Mouse (Mus musculus): Measurements from ENCODE around the gene Adgrg7. TPM values are rescaled to one million over a fixed set of nuclear protein-coding genes. Genes with fewer than 3 reads are reported as not detected.

Adgrg7 gene
- polyA plus RNA-seq, 1 experiment = not detected

DNA sequence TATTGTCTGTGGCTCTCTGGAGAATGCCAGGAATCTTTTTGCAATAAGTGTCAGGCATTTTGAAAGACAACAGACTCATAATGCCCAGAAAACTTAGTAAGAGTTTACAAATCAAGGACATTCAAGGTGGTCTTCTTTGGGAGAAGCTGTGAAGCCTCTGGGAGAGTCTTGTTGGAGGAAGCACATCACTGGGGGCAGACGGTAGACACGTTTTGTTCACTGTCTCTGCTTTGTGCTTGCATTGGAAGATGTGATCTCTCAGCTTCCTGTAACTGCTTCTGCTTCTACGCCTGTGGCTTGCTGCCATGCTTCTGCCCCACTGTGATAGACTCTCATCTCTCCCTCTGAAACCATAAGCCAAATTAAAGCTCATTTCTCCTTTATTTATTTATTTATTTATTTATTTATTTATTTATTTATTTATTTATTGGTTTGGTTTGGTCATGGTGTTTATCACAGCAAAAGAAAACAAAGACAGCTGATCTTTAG lies 3.9 kb upstream of the Adgrg7 start:
- Histone ChIP-seq H3K4me1 (ENCODE audit: control insufficient read depth, insufficient read depth, low read length) (no peaks in the 10 kb centered on the region), H3K27me3 (replicated peaks; ENCODE audit: control insufficient read depth, insufficient read depth, low read length) (no peaks in the 10 kb centered on the region)
- no peak for TF ChIP-seq POLR2A (IDR thresholded peaks at IDR 0.05; ENCODE audit: low read depth, low read length)
- TF ChIP-seq CTCF (conservative IDR thresholded peaks at IDR 0.05; ENCODE audit: insufficient read depth, insufficient read length, low read depth, low read length) = no peak

DNA sequence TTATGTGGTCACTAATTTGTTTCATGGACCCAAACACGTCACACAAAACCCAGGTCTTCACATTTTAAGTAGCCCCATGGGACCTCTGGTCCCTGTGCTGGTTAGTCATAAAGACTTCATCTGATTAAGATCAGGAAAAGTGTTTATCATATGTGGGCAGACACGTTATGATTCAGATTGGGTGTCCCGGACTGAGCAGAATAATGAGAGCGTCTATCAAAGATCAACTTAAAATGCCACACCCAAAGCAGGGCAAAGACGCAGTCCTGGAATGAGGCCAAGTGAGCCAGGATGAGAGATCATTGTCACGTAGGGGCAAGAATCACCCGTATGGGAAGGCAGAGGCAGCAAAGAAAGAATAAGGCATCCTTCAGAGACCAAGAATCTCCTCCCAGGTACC lies 3.2 kb upstream of the Adgrg7 start:
- DNase-seq = no peak
- H3K4me1 ChIP-seq (ENCODE audit: control insufficient read depth, insufficient read depth, low read length) = no peaks in the 10 kb centered on the region
- 59% methylated on average over 7 of the region's 7 CpGs for WGBS
- H3K36me3 ChIP-seq (ENCODE audit: control insufficient read depth, insufficient read depth, low read length) = no peaks in the 10 kb centered on the region
- no peak for TF ChIP-seq POLR2A (IDR thresholded peaks at IDR 0.05; ENCODE audit: low read depth, low read length)
- TF ChIP-seq CTCF (conservative IDR thresholded peaks at IDR 0.05; ENCODE audit: insufficient read depth, insufficient read length, low read depth, low read length) = no peak
- H3K27ac ChIP-seq (ENCODE audit: insufficient read depth, low read depth, low read length) = no peak overlapping the region
- H3K27me3 ChIP-seq (replicated peaks; ENCODE audit: control insufficient read depth, insufficient read depth, low read length) = no peaks in the 10 kb centered on the region
- no peak overlapping the region for H3K4me3 ChIP-seq (ENCODE audit: insufficient read depth, low read depth, low read length)

More for the DNA sequence above, 3.9 kb upstream of the Adgrg7 start:
- DNase-seq = no peak
- Histone ChIP-seq H3K4me3 (ENCODE audit: insufficient read depth, low read depth, low read length) (no peak overlapping the region), H3K36me3 (ENCODE audit: control insufficient read depth, insufficient read depth, low read length) (no peaks in the 10 kb centered on the region), H3K27ac (ENCODE audit: insufficient read depth, low read depth, low read length) (no peak overlapping the region)
- 87% methylated on average over 3 of the region's 3 CpGs for WGBS

DNA sequence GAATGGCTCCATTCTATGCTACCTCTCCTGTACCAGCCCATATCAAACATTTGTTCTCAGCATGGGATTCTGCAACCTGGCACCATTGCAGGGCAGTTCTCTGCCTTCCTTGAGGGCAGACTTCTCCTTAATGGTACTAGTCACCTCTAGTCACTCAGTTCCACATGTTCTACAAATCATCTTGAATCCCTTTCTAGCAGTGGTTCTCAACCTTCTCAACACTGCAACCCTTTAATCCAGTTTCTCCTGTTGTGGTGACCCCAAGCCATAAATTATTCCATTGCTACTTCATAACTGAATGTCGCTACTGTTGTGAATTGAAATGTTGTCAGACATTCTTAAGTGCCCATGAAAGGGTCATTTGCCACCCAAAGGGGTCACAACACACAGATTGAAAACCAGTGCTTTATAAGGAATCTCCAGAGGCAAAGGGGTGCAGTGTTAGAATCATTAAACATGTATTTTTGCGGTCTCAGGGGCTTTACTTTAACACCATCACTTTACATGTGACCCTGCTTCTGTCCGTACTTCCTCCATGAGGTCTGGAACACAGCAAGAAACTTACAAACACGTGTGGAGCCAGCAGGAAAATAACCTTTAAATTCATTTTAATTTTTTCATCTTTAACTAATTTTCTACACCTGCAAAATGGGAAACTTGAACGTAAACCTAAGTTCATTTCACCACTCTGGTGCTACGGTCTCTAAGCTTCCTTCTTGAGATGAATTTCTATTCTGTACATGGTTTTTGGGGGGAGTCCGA lies 1.1 kb downstream of the Adgrg7 start:
- Histone ChIP-seq H3K4me3 (ENCODE audit: insufficient read depth, low read depth, low read length) (no peak overlapping the region), H3K36me3 (ENCODE audit: control insufficient read depth, insufficient read depth, low read length) (no peaks in the 10 kb centered on the region), H3K27me3 (replicated peaks; ENCODE audit: control insufficient read depth, insufficient read depth, low read length) (no peaks in the 10 kb centered on the region), H3K4me1 (ENCODE audit: control insufficient read depth, insufficient read depth, low read length) (no peaks in the 10 kb centered on the region), H3K27ac (ENCODE audit: insufficient read depth, low read depth, low read length) (no peak overlapping the region)
- no peak for DNase-seq
- no peak for TF ChIP-seq CTCF (conservative IDR thresholded peaks at IDR 0.05; ENCODE audit: insufficient read depth, insufficient read length, low read depth, low read length)
- no peak for TF ChIP-seq POLR2A (IDR thresholded peaks at IDR 0.05; ENCODE audit: low read depth, low read length)
- 83% methylated on average over 7 of the region's 7 CpGs for WGBS

DNA sequence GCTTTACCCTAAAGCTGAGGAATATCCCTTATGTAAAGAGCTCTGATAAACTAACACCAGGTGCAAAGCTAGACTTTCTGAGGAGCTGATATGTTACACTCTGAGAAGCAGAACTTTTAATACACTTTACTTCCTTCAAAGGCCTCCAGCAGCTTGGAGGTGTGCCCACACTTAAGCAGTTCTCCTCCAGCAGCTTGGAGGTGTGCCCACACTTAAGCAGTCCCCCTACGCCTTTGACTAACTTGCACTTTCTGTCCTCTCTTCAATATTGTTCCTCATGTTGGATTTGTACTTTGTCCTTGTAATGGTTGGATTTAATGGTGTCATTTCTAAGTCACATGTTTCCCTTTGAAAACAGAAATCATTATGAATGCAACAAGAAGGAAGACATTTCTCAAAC lies 1.9 kb downstream of the Adgrg7 start:
- Histone ChIP-seq H3K4me1 (ENCODE audit: control insufficient read depth, insufficient read depth, low read length) (no peaks in the 10 kb centered on the region), H3K27me3 (replicated peaks; ENCODE audit: control insufficient read depth, insufficient read depth, low read length) (no peaks in the 10 kb centered on the region), H3K4me3 (ENCODE audit: insufficient read depth, low read depth, low read length) (no peak overlapping the region), H3K27ac (ENCODE audit: insufficient read depth, low read depth, low read length) (no peak overlapping the region), H3K36me3 (ENCODE audit: control insufficient read depth, insufficient read depth, low read length) (no peaks in the 10 kb centered on the region)
- DNase-seq = peak; percentile 70
- 19% methylated on average over 1 of the region's 1 CpGs for WGBS
- TF ChIP-seq CTCF (conservative IDR thresholded peaks at IDR 0.05; ENCODE audit: insufficient read depth, insufficient read length, low read depth, low read length) = no peak
- no peak for TF ChIP-seq POLR2A (IDR thresholded peaks at IDR 0.05; ENCODE audit: low read depth, low read length)

DNA sequence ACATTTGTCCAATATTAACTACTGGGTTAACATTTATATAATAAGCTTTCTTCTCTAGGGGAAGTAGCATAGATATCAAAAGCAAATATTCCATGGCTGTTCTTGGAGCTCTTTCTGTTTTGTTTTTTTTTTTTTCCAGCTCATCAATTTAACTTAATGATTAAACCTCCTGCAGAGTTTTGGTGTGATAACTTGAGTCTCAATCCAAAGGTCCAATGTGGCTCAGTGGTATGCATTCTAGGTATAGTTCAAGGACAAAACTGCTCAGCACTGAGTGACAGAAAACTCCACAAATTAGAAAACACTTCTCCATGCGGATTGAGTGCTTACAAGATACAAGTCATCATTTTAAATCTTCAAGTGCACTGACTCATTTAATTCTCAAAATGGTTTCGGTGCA lies 9.7 kb downstream of the Adgrg7 start:
- H3K27me3 ChIP-seq (replicated peaks; ENCODE audit: control insufficient read depth, insufficient read depth, low read length) = no peaks in the 10 kb centered on the region
- H3K27ac ChIP-seq (ENCODE audit: insufficient read depth, low read depth, low read length) = no peak overlapping the region
- H3K36me3 ChIP-seq (ENCODE audit: control insufficient read depth, insufficient read depth, low read length) = no peaks in the 10 kb centered on the region
- 68% methylated on average over 2 of the region's 2 CpGs for WGBS
- DNase-seq = peak; percentile 19
- TF ChIP-seq POLR2A (IDR thresholded peaks at IDR 0.05; ENCODE audit: low read depth, low read length) (no peak), CTCF (conservative IDR thresholded peaks at IDR 0.05; ENCODE audit: insufficient read depth, insufficient read length, low read depth, low read length) (no peak)
- no peak overlapping the region for H3K4me3 ChIP-seq (ENCODE audit: insufficient read depth, low read depth, low read length)
- no peaks in the 10 kb centered on the region for H3K4me1 ChIP-seq (ENCODE audit: control insufficient read depth, insufficient read depth, low read length)

DNA sequence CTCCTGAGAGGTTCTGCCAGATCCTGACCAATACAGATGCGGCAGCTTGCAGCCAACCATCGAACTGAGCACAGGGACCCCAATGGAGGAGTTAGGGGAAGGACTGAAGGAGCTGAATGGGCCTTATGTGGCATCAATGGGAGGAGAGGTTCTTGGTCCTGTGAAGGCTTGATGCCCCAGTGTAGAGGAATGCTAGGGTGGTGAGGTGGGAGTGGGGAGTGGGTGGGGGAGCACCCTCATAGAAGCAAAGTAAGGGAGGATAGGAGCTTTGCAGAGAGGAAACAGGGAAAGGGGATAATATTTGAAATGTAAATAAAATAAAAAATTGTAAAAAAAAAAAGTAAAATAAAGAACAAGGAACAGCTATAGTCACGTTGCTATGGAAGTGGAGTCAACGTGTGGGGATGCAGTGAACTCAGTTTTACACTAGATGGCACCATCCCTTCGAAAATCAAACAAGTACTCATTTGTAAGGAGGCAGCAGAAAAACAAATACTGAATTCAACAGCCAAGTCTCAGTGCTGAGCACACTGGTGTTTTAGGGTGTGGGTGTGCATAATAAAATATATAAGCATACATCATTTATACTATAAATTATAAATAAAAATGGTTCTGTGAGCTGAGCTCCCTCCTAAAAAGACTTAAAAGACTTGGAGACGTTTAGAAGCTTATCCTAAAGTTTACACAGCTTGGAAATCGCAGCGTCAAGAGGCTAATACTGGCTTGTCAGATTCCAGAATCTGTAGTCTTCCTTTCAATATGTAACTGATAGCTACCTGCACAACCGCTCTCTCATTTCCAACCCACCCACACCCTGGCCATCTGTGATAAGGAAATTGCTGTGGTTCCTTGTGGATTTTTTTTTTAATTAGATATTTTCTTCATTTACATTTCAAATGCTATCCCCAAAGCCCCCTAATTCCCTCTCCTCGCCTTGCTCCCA lies 24.2 kb downstream of the Adgrg7 start:
- H3K27me3 ChIP-seq (replicated peaks; ENCODE audit: control insufficient read depth, insufficient read depth, low read length) = no peaks in the 10 kb centered on the region
- H3K36me3 ChIP-seq (ENCODE audit: control insufficient read depth, insufficient read depth, low read length) = no peaks in the 10 kb centered on the region
- no peaks in the 10 kb centered on the region for H3K4me1 ChIP-seq (ENCODE audit: control insufficient read depth, insufficient read depth, low read length)
- no peak overlapping the region for H3K4me3 ChIP-seq (ENCODE audit: insufficient read depth, low read depth, low read length)
- H3K27ac ChIP-seq (ENCODE audit: insufficient read depth, low read depth, low read length) = no peak overlapping the region
- DNase-seq = peak; percentile 65
- TF ChIP-seq POLR2A (IDR thresholded peaks at IDR 0.05; ENCODE audit: low read depth, low read length) (no peak), CTCF (conservative IDR thresholded peaks at IDR 0.05; ENCODE audit: insufficient read depth, insufficient read length, low read depth, low read length) (peak; percentile 36)
- WGBS = 50% methylated on average over 10 of the region's 10 CpGs

DNA sequence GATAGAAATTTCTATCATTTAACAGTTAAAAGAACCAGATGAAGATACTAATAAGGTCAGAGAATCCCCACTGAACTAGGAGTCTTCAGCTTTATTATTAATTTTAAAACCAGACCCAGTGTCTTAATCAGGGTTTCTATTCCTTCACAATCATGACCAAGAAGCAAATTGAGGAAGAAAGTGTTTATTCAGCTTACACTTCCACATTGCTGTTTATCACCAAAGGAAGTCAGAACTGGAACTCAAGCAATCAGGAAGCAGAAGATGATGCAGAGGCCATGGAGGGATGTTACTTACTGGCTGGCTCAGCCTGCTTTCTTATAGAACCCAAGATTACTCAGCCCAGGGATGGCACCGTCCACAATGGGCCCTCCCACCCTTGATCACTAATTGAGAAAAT lies 66.6 kb downstream of the Adgrg7 start:
- WGBS = 13% methylated on average over 1 of the region's 1 CpGs
- no peaks in the 10 kb centered on the region for H3K4me1 ChIP-seq (ENCODE audit: control insufficient read depth, insufficient read depth, low read length)
- no peak for TF ChIP-seq POLR2A (IDR thresholded peaks at IDR 0.05; ENCODE audit: low read depth, low read length)
- TF ChIP-seq CTCF (conservative IDR thresholded peaks at IDR 0.05; ENCODE audit: insufficient read depth, insufficient read length, low read depth, low read length) = no peak
- H3K4me3 ChIP-seq (ENCODE audit: insufficient read depth, low read depth, low read length) = no peak overlapping the region
- H3K36me3 ChIP-seq (ENCODE audit: control insufficient read depth, insufficient read depth, low read length) = no peaks in the 10 kb centered on the region
- no peak for DNase-seq
- H3K27ac ChIP-seq (ENCODE audit: insufficient read depth, low read depth, low read length) = no peak overlapping the region
- no peaks in the 10 kb centered on the region for H3K27me3 ChIP-seq (replicated peaks; ENCODE audit: control insufficient read depth, insufficient read depth, low read length)

Measured in kidney, adult 2 months (tissue).